Mouse (Mus musculus) midbrain, embryonic 13.5 days (tissue): ENCODE data around the gene Ssu72. TPM values are rescaled to one million over a fixed set of nuclear protein-coding genes. Genes with fewer than 3 reads are reported as not detected.

Source experiments
- ATAC-seq: fragments of 200-750 bp; cut with Nextera tagmentation; 2 replicates; pipeline ENCODE4 v1.8.0; 2017; ENCODE audit warnings: mild to moderate bottlenecking, moderate TSS enrichment, moderate library complexity
- H3K27ac ChIP-seq: fragments of 300-500 bp; sonication (generic); 2 replicates; pipeline ENCODE4 v1.5.1; 2015; ENCODE audit warnings: inconsistent platforms, mild to moderate bottlenecking, moderate library complexity
- H3K27me3 ChIP-seq: fragments of 300-500 bp; sonication (generic); 2 replicates; pipeline ENCODE4 v1.6.1; 2015; ENCODE audit warnings: mild to moderate bottlenecking, inconsistent platforms
- H3K36me3 ChIP-seq: fragments of 300-500 bp; sonication (generic); 2 replicates; pipeline ENCODE4 v1.6.1; 2015; ENCODE audit warnings: mild to moderate bottlenecking, inconsistent platforms
- H3K4me1 ChIP-seq: fragments of 300-500 bp; sonication (generic); replicated peaks from 2 replicates; pipeline ENCODE4 v1.6.1; 2015; ENCODE audit warnings: inconsistent platforms
- H3K4me2 ChIP-seq: fragments of 300-500 bp; sonication (generic); replicated peaks from 2 replicates; pipeline ENCODE4 v1.6.1; 2015; ENCODE audit warnings: moderate library complexity, mild to moderate bottlenecking, inconsistent platforms
- H3K4me3 ChIP-seq: fragments of 300-500 bp; sonication (generic); replicated peaks from 2 replicates; pipeline ENCODE4 v1.5.1; 2015; ENCODE audit warnings: mild to moderate bottlenecking, inconsistent platforms
- H3K9ac ChIP-seq: fragments of 300-500 bp; sonication (generic); replicated peaks from 2 replicates; pipeline ENCODE4 v1.6.1; 2015; ENCODE audit warnings: mild to moderate bottlenecking, inconsistent platforms
- H3K9me3 ChIP-seq: fragments of 300-500 bp; sonication (generic); 2 replicates; pipeline ENCODE4 v1.6.1; 2016; ENCODE audit warnings: mild to moderate bottlenecking, inconsistent platforms
- WGBS: fragments of 180-500 bp; shearing (Covaris S2); methylation state at CpG from one replicate; pipeline ENCODE4 v1.1.7; 2015; 5-methylcytosine and 5-hydroxymethylcytosine counted together
- polyA plus RNA-seq: library from polyadenylated mRNA; unstranded; fragments of >200 nt; fragmentation: Nextera tagmentation; extraction: Ambion mirVana; gene quantifications from 2 replicates; pipeline ENCODE4 v1.2.1, GENCODE M21; 2015

Ssu72 gene
- polyA plus RNA-seq, 1 experiment from 2014 or later: 155 TPM

DNA sequence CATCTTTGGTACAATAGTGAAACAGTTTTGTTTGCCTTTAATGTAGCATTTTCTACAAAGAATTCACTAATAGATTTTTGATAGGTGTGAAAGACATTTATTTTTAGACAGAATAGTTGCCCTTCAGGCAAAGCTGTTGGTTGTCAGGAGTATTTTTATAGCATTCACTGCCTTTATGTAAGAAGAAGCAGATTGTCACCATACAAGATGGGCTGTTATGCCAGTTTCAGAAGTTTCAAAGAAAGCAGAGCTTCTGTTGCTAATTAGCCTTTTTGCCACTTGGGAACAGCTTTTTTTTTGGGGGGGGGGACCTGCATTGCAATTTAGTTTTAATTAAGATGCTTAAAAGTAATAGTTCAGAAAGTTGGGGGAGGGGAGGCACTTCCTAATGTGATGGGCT is 4.4 kb downstream of the Ssu72 start:
- H3K4me3 ChIP-seq: no peak overlapping the region
- H3K4me2 ChIP-seq: no peak overlapping the region
- no peak overlapping the region for H3K9ac ChIP-seq
- H3K4me1 ChIP-seq: peaks cover 27% of the 10 kb centered on the region
- no peaks in the 10 kb centered on the region for H3K36me3 ChIP-seq
- H3K9me3 ChIP-seq: no peaks in the 10 kb centered on the region
- no peak overlapping the region for H3K27ac ChIP-seq
- H3K27me3 ChIP-seq: no peaks in the 10 kb centered on the region
- ATAC-seq: no peak

GRCm38 (mm10) chr4:155710521-155711252 is 6.1 kb downstream of the Ssu72 start:
- H3K9me3 ChIP-seq: no peaks in the 10 kb centered on the region
- no peak overlapping the region for H3K4me3 ChIP-seq
- H3K27me3 ChIP-seq: no peaks in the 10 kb centered on the region
- peaks cover 9% of the 10 kb centered on the region for H3K36me3 ChIP-seq
- peaks cover 20% of the 10 kb centered on the region for H3K4me1 ChIP-seq
- no peak overlapping the region for H3K4me2 ChIP-seq
- H3K27ac ChIP-seq: peak overlapping the region; percentile 25; the same call in 1 of the 2 replicates
- 65% methylated on average over 6 of the region's 6 CpGs for WGBS
- ATAC-seq: no peak
- H3K9ac ChIP-seq: no peak overlapping the region

GRCm38 (mm10) chr4:155721668-155722083 is 17.1 kb downstream of the Ssu72 start:
- Histone ChIP-seq H3K9me3 (no peaks in the 10 kb centered on the region), H3K9ac (no peak overlapping the region), H3K4me3 (no peak overlapping the region), H3K27me3 (no peaks in the 10 kb centered on the region), H3K4me2 (no peak overlapping the region), H3K4me1 (no peaks in the 10 kb centered on the region), H3K36me3 (peaks cover 31% of the 10 kb centered on the region), H3K27ac (no peak overlapping the region)
- WGBS: 73% methylated on average over 4 of the region's 4 CpGs
- 0 out of 2 replicates have a peak, but pooled peaks have one; percentile 48 for ATAC-seq

GRCm38 (mm10) chr4:155727993-155728392 is 23.4 kb downstream of the Ssu72 start:
- WGBS: 48% methylated on average over 2 of the region's 2 CpGs
- H3K36me3 ChIP-seq: peaks cover 31% of the 10 kb centered on the region
- H3K27ac ChIP-seq: 0 out of 2 replicates have a peak overlapping the region, but pooled peaks have one; percentile 4
- ATAC-seq: peak; percentile 50
- peaks cover 9% of the 10 kb centered on the region for H3K4me1 ChIP-seq
- H3K4me3 ChIP-seq: no peak overlapping the region
- H3K9ac ChIP-seq: no peak overlapping the region
- no peaks in the 10 kb centered on the region for H3K9me3 ChIP-seq
- no peaks in the 10 kb centered on the region for H3K27me3 ChIP-seq
- H3K4me2 ChIP-seq: no peak overlapping the region

DNA sequence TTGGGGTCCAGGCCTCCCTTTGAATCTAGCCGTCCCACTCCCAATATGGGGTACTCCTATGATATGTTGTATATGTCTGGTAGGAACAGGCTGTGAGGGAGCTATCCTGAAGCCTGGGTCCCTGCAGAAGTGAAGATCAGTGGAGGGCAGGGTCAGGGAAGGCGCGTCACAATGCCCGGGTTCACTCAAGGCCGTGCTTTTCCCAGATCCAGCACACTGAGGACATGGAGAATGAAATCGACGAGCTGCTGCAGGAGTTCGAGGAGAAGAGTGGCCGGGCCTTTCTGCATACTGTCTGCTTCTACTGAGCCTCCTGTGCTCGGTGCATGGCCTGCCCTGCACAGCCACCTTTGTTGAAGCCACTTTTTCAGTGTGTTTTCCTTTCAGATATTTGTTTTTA is 28.7 kb downstream of the Ssu72 start:
- 88% methylated on average over 10 of the region's 10 CpGs for WGBS
- Histone ChIP-seq H3K4me1 (peaks cover 40% of the 10 kb centered on the region), H3K36me3 (peaks cover 26% of the 10 kb centered on the region), H3K4me2 (peak overlapping the region; percentile 95; the same call in 1 of the 2 replicates), H3K27ac (peak overlapping the region; percentile 97; the same call in 1 of the 2 replicates), H3K9me3 (no peaks in the 10 kb centered on the region), H3K4me3 (no peak overlapping the region), H3K9ac (peak overlapping the region; percentile 97; the same call in 1 of the 2 replicates), H3K27me3 (no peaks in the 10 kb centered on the region)
- ATAC-seq: no peak

- Histone ChIP-seq H3K9ac (peak within 1 kb of the TSS; percentile 97), H3K4me3 (peak within 1 kb of the TSS; percentile 91), H3K4me2 (peak within 1 kb of the TSS; percentile 95), H3K27ac (peak within 1 kb of the TSS; percentile 97), H3K36me3 (peaks cover 34% of the 10 kb centered on the region), H3K27me3 (no peaks in the 10 kb centered on the region), H3K4me1 (peaks cover 38% of the 10 kb centered on the region), H3K9me3 (no peaks in the 10 kb centered on the region)
- WGBS: under 1% methylated on average over 26 of the region's 35 CpGs
- ATAC-seq: peak; percentile 95
These were observed 29.8 kb downstream of the Ssu72 start, which contains the start of gene Tmem240 for GRCm38 (mm10) chr4:155734350-155734941. Gene Tmem240, plus strand, starts transcription at chr4:155734800.

GRCm38 (mm10) chr4:155734951-155735702 is 30.5 kb downstream of the Ssu72 start:
- under 1% methylated on average over 60 of the region's 79 CpGs for WGBS
- H3K4me1 ChIP-seq: peaks cover 38% of the 10 kb centered on the region
- H3K4me3 ChIP-seq: peak overlapping the region; percentile 91
- H3K27me3 ChIP-seq: no peaks in the 10 kb centered on the region
- peaks cover 41% of the 10 kb centered on the region for H3K36me3 ChIP-seq
- peak; percentile 74 for ATAC-seq
- H3K9ac ChIP-seq: peak overlapping the region; percentile 97
- peak overlapping the region; percentile 95 for H3K4me2 ChIP-seq
- H3K27ac ChIP-seq: peak overlapping the region; percentile 97
- no peaks in the 10 kb centered on the region for H3K9me3 ChIP-seq

- WGBS: 71% methylated on average over 5 of the region's 5 CpGs
- Histone ChIP-seq H3K4me3 (peak overlapping the region; percentile 91), H3K4me2 (peak overlapping the region; percentile 95), H3K36me3 (peaks cover 47% of the 10 kb centered on the region), H3K27ac (peak overlapping the region; percentile 97), H3K27me3 (no peaks in the 10 kb centered on the region), H3K4me1 (peaks cover 38% of the 10 kb centered on the region), H3K9me3 (no peaks in the 10 kb centered on the region), H3K9ac (peak overlapping the region; percentile 97)
- ATAC-seq: peak; percentile 2; the same call in 1 of the 2 replicates
These were observed 31.2 kb downstream of the Ssu72 start for GRCm38 (mm10) chr4:155735788-155736187.

- H3K4me2 ChIP-seq: peak overlapping the region; percentile 95
- peak overlapping the region; percentile 97; the same call in 1 of the 2 replicates for H3K9ac ChIP-seq
- peak overlapping the region; percentile 91 for H3K4me3 ChIP-seq
- H3K27ac ChIP-seq: no peak overlapping the region
- no peaks in the 10 kb centered on the region for H3K9me3 ChIP-seq
- ATAC-seq: no peak
- peaks cover 38% of the 10 kb centered on the region for H3K4me1 ChIP-seq
- no peaks in the 10 kb centered on the region for H3K27me3 ChIP-seq
- WGBS: 96% methylated on average over 5 of the region's 5 CpGs
- peaks cover 51% of the 10 kb centered on the region for H3K36me3 ChIP-seq
These were observed 31.8 kb downstream of the Ssu72 start for GRCm38 (mm10) chr4:155736421-155736820.

GRCm38 (mm10) chr4:155738262-155738661 is 33.7 kb downstream of the Ssu72 start:
- H3K36me3 ChIP-seq: peaks cover 57% of the 10 kb centered on the region
- no peak for ATAC-seq

DNA sequence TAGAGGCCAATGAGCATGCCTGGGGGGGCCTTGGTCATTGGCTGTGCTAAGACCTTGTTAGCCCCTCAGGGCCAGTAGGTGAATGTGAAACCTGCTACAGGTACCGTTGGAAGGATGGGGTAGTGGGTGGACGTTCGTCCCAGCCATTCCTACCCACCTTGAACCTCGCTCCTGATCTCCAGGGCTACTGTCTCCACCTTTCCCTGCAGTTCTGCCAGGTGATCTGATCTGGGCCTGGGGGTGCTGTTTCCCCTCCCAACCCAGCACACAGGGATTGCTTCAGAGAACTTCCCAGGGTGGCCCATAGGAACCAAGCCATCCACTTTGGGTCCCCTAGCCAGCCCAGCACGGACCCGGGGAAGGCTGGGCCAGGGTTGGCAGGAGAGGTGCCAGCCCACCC is 34.6 kb downstream of the Ssu72 start:
- no peak for ATAC-seq
- no peaks in the 10 kb centered on the region for H3K9me3 ChIP-seq
- H3K36me3 ChIP-seq: peaks cover 64% of the 10 kb centered on the region
- H3K4me3 ChIP-seq: no peak overlapping the region
- H3K27ac ChIP-seq: no peak overlapping the region
- 88% methylated on average over 6 of the region's 6 CpGs for WGBS
- no peaks in the 10 kb centered on the region for H3K27me3 ChIP-seq
- H3K4me1 ChIP-seq: peaks cover 27% of the 10 kb centered on the region
- no peak overlapping the region for H3K4me2 ChIP-seq
- no peak overlapping the region for H3K9ac ChIP-seq

More at GRCm38 (mm10) chr4:155738262-155738661, 33.7 kb downstream of the Ssu72 start:
- Histone ChIP-seq H3K9ac (peak overlapping the region; percentile 10; the same call in 1 of the 2 replicates), H3K4me3 (no peak overlapping the region), H3K4me1 (peaks cover 36% of the 10 kb centered on the region), H3K4me2 (no peak overlapping the region), H3K27ac (0 out of 2 replicates have a peak overlapping the region, but pooled peaks have one; percentile 4), H3K27me3 (no peaks in the 10 kb centered on the region), H3K9me3 (no peaks in the 10 kb centered on the region)
- WGBS: 81% methylated on average over 8 of the region's 8 CpGs
